Comparison of ENCODE assay signal across 10 mouse cellular contexts in genomic region chr11:77885246-77885575, GRCm38 (mm10). TPM values are rescaled to one million over a fixed set of nuclear protein-coding genes. Genes with fewer than 3 reads are reported as not detected.
DNase-seq lines count a peak whose midpoint lies in the region; ATAC-seq and TF ChIP-seq lines count a peak whose summit lies in the region.
"Had no signal": no experiment of that assay in that cellular context is flagged by ENCODE, and none has a peak within 500 bp of the region (broad histone marks: within the 10 kb centered on the region; RNA-seq: fewer than 3 reads in every experiment).

No protein-coding gene starts in this region.

- peaks cover 6% of the 10 kb centered on the region; the same call in 1 of the 2 replicates for H3K4me1 ChIP-seq in kidney, adult 2 months (ENCODE audit: control insufficient read depth, insufficient read depth, low read length)
- H3K4me1 ChIP-seq in kidney, embryonic 16.5 days (ENCODE audit: insufficient read depth, low read length) = no peaks in the 10 kb centered on the region
- peaks cover 15% of the 10 kb centered on the region for H3K4me1 ChIP-seq in embryonic facial prominence, embryonic 11.5 days (ENCODE audit: control insufficient read depth, insufficient read depth, low read length)
- H3K4me1 ChIP-seq in hindbrain, embryonic 15.5 days (replicated peaks) = peaks cover 48% of the 10 kb centered on the region
- peaks cover 68% of the 10 kb centered on the region for H3K4me1 ChIP-seq in neural tube, embryonic 13.5 days (replicated peaks)

- H3K9ac ChIP-seq in kidney, embryonic 16.5 days (replicated peaks; ENCODE audit: low read length) = no peak overlapping the region
- no peak overlapping the region for H3K9ac ChIP-seq in embryonic facial prominence, embryonic 11.5 days (replicated peaks; ENCODE audit: low read length)
- H3K9ac ChIP-seq in hindbrain, embryonic 15.5 days = no peak overlapping the region
- H3K9ac ChIP-seq in neural tube, embryonic 13.5 days = peak overlapping the region; percentile 51

- WGBS in kidney, adult 2 months = 71% methylated on average over 8 of the region's 8 CpGs
- WGBS in kidney, embryonic 16.5 days = 44% methylated on average over 8 of the region's 8 CpGs
- 16% methylated on average over 8 of the region's 8 CpGs for WGBS in embryonic facial prominence, embryonic 11.5 days
- WGBS in hindbrain, embryonic 15.5 days = 13% methylated on average over 8 of the region's 8 CpGs
- WGBS in neural tube, embryonic 13.5 days = 11% methylated on average over 8 of the region's 8 CpGs

- no peak for TF ChIP-seq CTCF in kidney, adult 2 months (conservative IDR thresholded peaks at IDR 0.05; ENCODE audit: insufficient read depth, insufficient read length, low read depth, low read length)

- H3K36me3 ChIP-seq in kidney, adult 2 months (ENCODE audit: control insufficient read depth, insufficient read depth, low read length) = no peaks in the 10 kb centered on the region; the same call in 1 of the 2 replicates
- H3K36me3 ChIP-seq in kidney, embryonic 16.5 days (ENCODE audit: insufficient read depth, low read length) = no peaks in the 10 kb centered on the region
- no peaks in the 10 kb centered on the region for H3K36me3 ChIP-seq in embryonic facial prominence, embryonic 11.5 days (replicated peaks; ENCODE audit: control insufficient read depth, insufficient read depth, low read depth, low read length)
- H3K36me3 ChIP-seq in hindbrain, embryonic 15.5 days = no peaks in the 10 kb centered on the region
- H3K36me3 ChIP-seq in neural tube, embryonic 13.5 days = no peaks in the 10 kb centered on the region
- H3K36me3 ChIP-seq: G1E had no signal

- DNase-seq in kidney, adult 2 months = no peak
- DNase-seq in embryonic facial prominence, embryonic 11.5 days (ENCODE audit: low spot score) = peak; percentile 51
- DNase-seq in cerebellum, adult 8-10 months = no peak
- no peak for DNase-seq in ovary, postnatal 36 days (ENCODE audit: low spot score)
- DNase-seq: spleen, adult 18-20 months; thymus, adult 2 months had no signal

- no peak for TF ChIP-seq POLR2A in kidney, adult 2 months (IDR thresholded peaks at IDR 0.05; ENCODE audit: low read depth, low read length)

- H3K27me3 ChIP-seq in kidney, adult 2 months (replicated peaks; ENCODE audit: control insufficient read depth, insufficient read depth, low read length) = no peaks in the 10 kb centered on the region
- H3K27me3 ChIP-seq in kidney, embryonic 16.5 days (ENCODE audit: insufficient read depth, low read length) = 0 out of 2 replicates have a peak, but pooled peaks cover 3% of the 10 kb centered on the region
- H3K27me3 ChIP-seq in embryonic facial prominence, embryonic 11.5 days (ENCODE audit: control insufficient read depth, insufficient read depth, low read length) = 0 out of 2 replicates have a peak, but pooled peaks cover 5% of the 10 kb centered on the region
- H3K27me3 ChIP-seq in hindbrain, embryonic 15.5 days = 0 out of 2 replicates have a peak, but pooled peaks cover 6% of the 10 kb centered on the region
- H3K27me3 ChIP-seq in neural tube, embryonic 13.5 days = peaks cover 58% of the 10 kb centered on the region

- no peak overlapping the region for H3K4me3 ChIP-seq in kidney, adult 2 months (ENCODE audit: insufficient read depth, low read depth, low read length)
- H3K4me3 ChIP-seq in kidney, embryonic 16.5 days (ENCODE audit: low read length) = no peak overlapping the region
- no peak overlapping the region for H3K4me3 ChIP-seq in embryonic facial prominence, embryonic 11.5 days (ENCODE audit: low read depth, low read length)
- no peak overlapping the region for H3K4me3 ChIP-seq in hindbrain, embryonic 15.5 days
- no peak overlapping the region for H3K4me3 ChIP-seq in neural tube, embryonic 13.5 days

- no peaks in the 10 kb centered on the region for H3K9me3 ChIP-seq in kidney, embryonic 16.5 days (ENCODE audit: low read length)
- no peaks in the 10 kb centered on the region for H3K9me3 ChIP-seq in embryonic facial prominence, embryonic 11.5 days (replicated peaks; ENCODE audit: control insufficient read depth, low read length)
- H3K9me3 ChIP-seq in hindbrain, embryonic 15.5 days = no peaks in the 10 kb centered on the region
- H3K9me3 ChIP-seq in neural tube, embryonic 13.5 days = no peaks in the 10 kb centered on the region
- H3K9me3 ChIP-seq: G1E had no signal

- no peak overlapping the region for H3K4me2 ChIP-seq in kidney, embryonic 16.5 days (replicated peaks; ENCODE audit: low read depth, low read length)
- H3K4me2 ChIP-seq in embryonic facial prominence, embryonic 11.5 days (ENCODE audit: low read depth, low read length) = no peak overlapping the region
- H3K4me2 ChIP-seq in hindbrain, embryonic 15.5 days = no peak overlapping the region
- H3K4me2 ChIP-seq in neural tube, embryonic 13.5 days = no peak overlapping the region

- ATAC-seq in kidney, embryonic 16.5 days (ENCODE audit: low FRiP score, low TSS enrichment) = no peak
- peak; percentile 66 for ATAC-seq in embryonic facial prominence, embryonic 11.5 days (replicated peaks; ENCODE audit: insufficient number of reproducible peaks, low FRiP score, low TSS enrichment, low read depth)
- peak; percentile 51; the same call in 1 of the 2 replicates for ATAC-seq in hindbrain, embryonic 15.5 days (ENCODE audit: low FRiP score, low read depth)
- 0 out of 2 replicates have a peak, but pooled peaks have one; percentile 11 for ATAC-seq in neural tube, embryonic 13.5 days (ENCODE audit: low read depth)

- H3K27ac ChIP-seq in kidney, adult 2 months (ENCODE audit: insufficient read depth, low read depth, low read length) = peak overlapping the region; percentile 88
- H3K27ac ChIP-seq in kidney, embryonic 16.5 days (ENCODE audit: low read length) = no peak overlapping the region
- no peak overlapping the region for H3K27ac ChIP-seq in embryonic facial prominence, embryonic 11.5 days (replicated peaks; ENCODE audit: low read depth, low read length)
- H3K27ac ChIP-seq in hindbrain, embryonic 15.5 days (replicated peaks) = peak overlapping the region; percentile 74; the same call in 1 of the 2 replicates
- peak overlapping the region; percentile 88 for H3K27ac ChIP-seq in neural tube, embryonic 13.5 days (replicated peaks)

RNA-seq across cellular contexts. Expression of gene Pipox, which starts 8.7 kb away (rescaled TPM):
- 239 and 257 TPM in 2 replicates for polyA plus RNA-seq in kidney, adult 2 months (2012; rRNA removed)
- polyA plus RNA-seq in kidney, embryonic 16.5 days (2015; fragmentation: Nextera tagmentation; extraction: Ambion mirVana) = 14.7 and 16.0 TPM in 2 replicates
- 2.7 and 3.0 TPM in 2 replicates for polyA plus RNA-seq in embryonic facial prominence, embryonic 11.5 days (2014; fragmentation: Nextera tagmentation; extraction: Ambion mirVana)
- polyA plus RNA-seq in hindbrain, embryonic 15.5 days (2015; fragmentation: Nextera tagmentation; extraction: Ambion mirVana) = 5.1 and 5.6 TPM in 2 replicates
- 4.1 and 6.1 TPM in 2 replicates for polyA plus RNA-seq in neural tube, embryonic 13.5 days (2015; fragmentation: Nextera tagmentation; extraction: Ambion mirVana)
- polyA plus RNA-seq: G1E had no signal

RNA-seq across cellular contexts. Expression of gene Sez6, which starts 45.4 kb away (rescaled TPM):
- 0.12 and 0.27 TPM in 2 replicates for polyA plus RNA-seq in kidney, adult 2 months (2012; rRNA removed)
- polyA plus RNA-seq in kidney, embryonic 16.5 days (2015; fragmentation: Nextera tagmentation; extraction: Ambion mirVana) = 0.19 and 0.27 TPM in 2 replicates
- polyA plus RNA-seq in embryonic facial prominence, embryonic 11.5 days (2014; fragmentation: Nextera tagmentation; extraction: Ambion mirVana) = 1.5 and 2.1 TPM in 2 replicates
- polyA plus RNA-seq in hindbrain, embryonic 15.5 days (2015; fragmentation: Nextera tagmentation; extraction: Ambion mirVana) = 123 and 151 TPM in 2 replicates
- polyA plus RNA-seq in neural tube, embryonic 13.5 days (2015; fragmentation: Nextera tagmentation; extraction: Ambion mirVana) = 95.2 and 104 TPM in 2 replicates

Comparison
In these comparisons a context has a peak if more than half of its experiments do, and no peak if none do; other contexts are left out.
1. H3K27ac ChIP-seq: peak in kidney, adult 2 months (single experiment), hindbrain, embryonic 15.5 days (single experiment) and neural tube, embryonic 13.5 days (single experiment); none in kidney, embryonic 16.5 days (single experiment) and embryonic facial prominence, embryonic 11.5 days (single experiment).
2. RNA of gene Pipox, which starts 8.7 kb away (polyA plus RNA-seq): 239 to 257 TPM in kidney, adult 2 months; 14.7 to 16.0 TPM in kidney, embryonic 16.5 days, 4.1 to 6.1 TPM in neural tube, embryonic 13.5 days, 5.1 to 5.6 TPM in hindbrain, embryonic 15.5 days and 2.7 to 3.0 TPM in embryonic facial prominence, embryonic 11.5 days; every median in the first group is over 10 times any median in the second.
3. RNA of gene Sez6, which starts 45.4 kb away (polyA plus RNA-seq): 123 to 151 TPM in hindbrain, embryonic 15.5 days and 95.2 to 104 TPM in neural tube, embryonic 13.5 days; 1.5 to 2.1 TPM in embryonic facial prominence, embryonic 11.5 days, 0.19 to 0.27 TPM in kidney, embryonic 16.5 days and 0.12 to 0.27 TPM in kidney, adult 2 months; every median in the first group is over 10 times any median in the second.